Mouse (Mus musculus): Measurements from ENCODE around the gene Mthfd1l.

Gene Mthfd1l

DNA sequence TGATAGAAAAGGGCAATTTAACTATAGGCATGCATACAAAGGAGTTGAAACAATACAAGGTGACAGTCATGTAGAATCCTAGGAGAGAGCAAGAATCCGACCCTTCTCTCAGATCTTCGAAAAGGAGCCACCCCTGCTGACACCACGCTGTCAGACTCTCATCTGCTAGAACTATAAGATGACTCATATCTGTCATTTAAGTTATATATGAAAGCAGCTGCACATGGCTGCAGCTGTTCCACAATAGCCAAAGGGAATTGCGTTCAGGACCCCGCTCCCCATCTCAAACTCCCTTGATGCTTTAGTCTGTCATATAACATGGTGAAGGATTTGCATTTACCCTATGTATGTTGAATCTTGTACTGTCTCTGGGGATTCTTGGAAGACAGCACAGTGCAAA, 201.3 kb downstream of the Mthfd1l start:
- no peaks in the 10 kb centered on the region for H3K9me3 ChIP-seq (ENCODE audit: low read length)
- TF ChIP-seq NANOG (IDR thresholded peaks at IDR 0.05; ENCODE audit: borderline replicate concordance, low read length) (no peak), CTCF (conservative IDR thresholded peaks at IDR 0.05; ENCODE audit: low read length) (no peak), POU5F1 (IDR thresholded peaks at IDR 0.05; ENCODE audit: borderline replicate concordance, low read length) (no peak)
- H3K4me3 ChIP-seq (replicated peaks; ENCODE audit: low read length), result no peak overlapping the region
- H3K36me3 ChIP-seq (ENCODE audit: insufficient read depth, low read length), result no peaks in the 10 kb centered on the region
- no peaks in the 10 kb centered on the region; the same call in 1 of the 2 replicates for H3K4me1 ChIP-seq (replicated peaks; ENCODE audit: low read depth, low read length)
- 0 out of 2 replicates have a peak, but pooled peaks cover 4% of the 10 kb centered on the region for H3K27me3 ChIP-seq (ENCODE audit: insufficient read depth, low read length)

DNA sequence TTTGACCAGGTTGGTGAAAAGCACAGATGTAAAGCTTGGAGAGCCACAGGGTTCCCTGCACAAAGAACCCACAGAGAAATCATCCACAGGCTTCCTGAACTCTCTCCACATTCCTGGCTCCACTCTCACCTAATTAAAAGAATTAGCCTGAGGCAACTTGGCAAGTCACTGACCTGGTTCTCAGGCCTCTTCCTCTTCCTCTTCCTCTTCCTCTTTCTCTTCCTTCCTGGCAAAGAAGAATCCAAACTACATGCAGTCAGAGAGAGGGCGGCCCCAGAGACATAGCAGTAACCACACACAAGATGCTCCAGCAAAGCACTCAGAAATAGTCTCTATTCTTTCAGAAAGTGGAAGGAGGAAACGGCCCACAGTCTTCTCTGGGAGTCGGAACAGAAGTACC, 201.8 kb downstream of the Mthfd1l start:
- TF ChIP-seq POU5F1 (IDR thresholded peaks at IDR 0.05; ENCODE audit: borderline replicate concordance, low read length), result no peak
- TF ChIP-seq NANOG (IDR thresholded peaks at IDR 0.05; ENCODE audit: borderline replicate concordance, low read length), result no peak
- TF ChIP-seq CTCF (conservative IDR thresholded peaks at IDR 0.05; ENCODE audit: low read length), result no peak
- H3K27me3 ChIP-seq (ENCODE audit: insufficient read depth, low read length), result 0 out of 2 replicates have a peak, but pooled peaks cover 4% of the 10 kb centered on the region
- H3K4me1 ChIP-seq (replicated peaks; ENCODE audit: low read depth, low read length), result no peaks in the 10 kb centered on the region; the same call in 1 of the 2 replicates
- no peaks in the 10 kb centered on the region for H3K9me3 ChIP-seq (ENCODE audit: low read length)
- no peaks in the 10 kb centered on the region for H3K36me3 ChIP-seq (ENCODE audit: insufficient read depth, low read length)
- H3K4me3 ChIP-seq (replicated peaks; ENCODE audit: low read length), result no peak overlapping the region

DNA sequence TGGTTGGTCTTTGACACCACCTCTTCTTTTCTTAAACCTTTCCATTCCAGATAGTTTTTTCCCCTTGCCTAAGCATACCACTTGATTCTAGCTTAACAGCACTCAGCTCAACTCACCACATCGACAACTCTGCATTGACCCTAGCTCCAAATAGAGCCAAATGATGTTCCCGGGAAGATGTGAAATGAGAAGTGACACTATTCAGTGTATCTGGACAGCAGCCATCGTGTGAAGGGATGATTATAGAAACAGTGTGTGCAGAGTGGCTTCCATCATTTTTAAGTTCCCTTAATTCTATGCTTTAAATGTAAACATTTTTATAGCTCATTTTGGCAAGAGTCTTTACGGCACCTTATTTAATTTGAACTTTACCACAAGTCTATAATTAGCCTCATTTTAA, 204.4 kb downstream of the Mthfd1l start:
- H3K4me3 ChIP-seq (replicated peaks; ENCODE audit: low read length), result no peak overlapping the region
- H3K9me3 ChIP-seq (ENCODE audit: low read length), result no peaks in the 10 kb centered on the region
- TF ChIP-seq CTCF (conservative IDR thresholded peaks at IDR 0.05; ENCODE audit: low read length) (no peak), NANOG (IDR thresholded peaks at IDR 0.05; ENCODE audit: borderline replicate concordance, low read length) (no peak), POU5F1 (IDR thresholded peaks at IDR 0.05; ENCODE audit: borderline replicate concordance, low read length) (no peak)
- H3K27me3 ChIP-seq (ENCODE audit: insufficient read depth, low read length), result 0 out of 2 replicates have a peak, but pooled peaks cover 3% of the 10 kb centered on the region
- H3K36me3 ChIP-seq (ENCODE audit: insufficient read depth, low read length), result no peaks in the 10 kb centered on the region
- H3K4me1 ChIP-seq (replicated peaks; ENCODE audit: low read depth, low read length), result peaks cover 6% of the 10 kb centered on the region; the same call in 1 of the 2 replicates

DNA sequence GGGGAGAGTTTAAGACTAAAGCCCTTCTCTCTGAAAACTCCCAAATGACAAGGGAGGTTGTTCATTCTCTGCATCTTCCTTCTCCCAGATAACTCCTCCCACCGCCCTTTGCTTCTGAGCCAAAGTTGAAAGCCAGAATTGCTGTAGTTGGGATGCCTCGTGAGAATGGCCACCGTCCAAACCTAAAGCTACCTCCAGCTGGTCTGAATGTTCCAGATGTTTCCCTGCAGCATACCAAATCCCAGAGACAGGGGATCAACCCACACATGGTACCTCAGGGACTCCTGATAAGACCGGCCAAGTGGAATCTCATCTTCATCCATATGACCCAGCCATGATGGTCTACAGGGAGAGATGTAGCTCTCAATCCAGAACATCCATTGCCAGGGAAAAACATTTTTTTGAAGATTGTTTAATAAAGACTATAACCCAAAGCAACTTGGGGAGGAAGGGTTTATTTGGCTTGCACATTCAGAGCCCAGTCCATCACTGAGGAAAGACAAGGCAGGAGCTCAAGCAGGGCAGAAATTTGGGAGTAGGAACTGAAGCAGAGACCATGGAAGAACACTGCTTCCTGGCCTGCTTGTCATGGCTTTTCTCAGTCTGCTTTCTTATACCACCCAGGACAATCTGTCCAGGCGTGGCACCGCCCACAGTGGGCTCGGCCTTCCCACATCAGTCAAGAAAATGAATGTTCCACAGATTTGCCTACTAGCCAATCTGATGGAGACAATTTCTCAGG, 206.3 kb downstream of the Mthfd1l start:
- Histone ChIP-seq H3K4me1 (replicated peaks; ENCODE audit: low read depth, low read length) (peaks cover 6% of the 10 kb centered on the region; the same call in 1 of the 2 replicates), H3K36me3 (ENCODE audit: insufficient read depth, low read length) (no peaks in the 10 kb centered on the region), H3K4me3 (replicated peaks; ENCODE audit: low read length) (no peak overlapping the region), H3K27me3 (ENCODE audit: insufficient read depth, low read length) (no peaks in the 10 kb centered on the region), H3K9me3 (ENCODE audit: low read length) (no peaks in the 10 kb centered on the region)
- TF ChIP-seq POU5F1 (IDR thresholded peaks at IDR 0.05; ENCODE audit: borderline replicate concordance, low read length), result no peak
- no peak for TF ChIP-seq NANOG (IDR thresholded peaks at IDR 0.05; ENCODE audit: borderline replicate concordance, low read length)
- no peak for TF ChIP-seq CTCF (conservative IDR thresholded peaks at IDR 0.05; ENCODE audit: low read length)

DNA sequence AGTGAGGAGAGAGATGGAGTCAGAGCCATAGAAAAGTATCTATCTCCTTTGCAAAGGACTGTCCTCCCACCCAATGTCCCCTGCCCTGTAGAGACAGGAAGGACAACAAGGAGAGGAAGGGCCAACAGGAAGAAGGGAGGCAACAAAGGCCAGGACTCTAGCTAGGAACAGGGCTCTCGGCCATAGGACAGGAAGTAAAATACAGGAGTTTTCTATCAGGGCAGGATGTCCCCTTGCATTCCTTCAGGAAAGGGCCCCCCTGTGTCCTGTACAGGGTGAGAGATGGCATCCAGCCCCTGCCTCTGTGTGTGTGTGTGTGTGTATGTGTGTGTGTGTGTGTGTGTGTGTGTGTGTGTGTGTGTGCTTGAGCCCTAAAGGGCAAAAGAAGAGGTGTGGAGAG, 209.0 kb downstream of the Mthfd1l start:
- H3K9me3 ChIP-seq (ENCODE audit: low read length), result peaks cover 3% of the 10 kb centered on the region; the same call in 1 of the 2 replicates
- TF ChIP-seq NANOG (IDR thresholded peaks at IDR 0.05; ENCODE audit: borderline replicate concordance, low read length) (no peak), CTCF (conservative IDR thresholded peaks at IDR 0.05; ENCODE audit: low read length) (no peak), POU5F1 (IDR thresholded peaks at IDR 0.05; ENCODE audit: borderline replicate concordance, low read length) (no peak)

DNA sequence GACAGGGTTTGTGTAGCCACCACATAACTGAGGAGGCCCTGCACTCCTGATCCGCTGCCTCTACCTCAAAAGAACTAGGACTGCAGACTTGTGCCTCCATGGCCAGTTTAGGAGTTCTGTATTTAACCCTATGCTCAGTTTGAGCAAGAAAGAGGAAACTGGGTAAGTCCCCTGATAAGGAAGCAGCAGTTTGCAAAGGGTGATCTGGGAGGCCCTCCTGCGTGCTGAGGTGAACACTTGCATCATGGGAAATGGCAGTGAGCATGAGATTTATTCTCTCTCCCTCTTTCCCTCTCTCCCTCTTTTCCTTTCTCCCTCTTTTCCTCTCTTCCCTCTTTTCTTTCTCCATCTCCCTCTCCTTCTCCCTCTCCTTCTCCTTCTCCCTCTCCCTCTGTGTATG, 209.5 kb downstream of the Mthfd1l start:
- H3K4me1 ChIP-seq (replicated peaks; ENCODE audit: low read depth, low read length), result peaks cover 6% of the 10 kb centered on the region; the same call in 1 of the 2 replicates
- no peak overlapping the region for H3K4me3 ChIP-seq (replicated peaks; ENCODE audit: low read length)
- H3K9me3 ChIP-seq (ENCODE audit: low read length), result peaks cover 3% of the 10 kb centered on the region; the same call in 1 of the 2 replicates
- TF ChIP-seq NANOG (IDR thresholded peaks at IDR 0.05; ENCODE audit: borderline replicate concordance, low read length), result no peak
- TF ChIP-seq POU5F1 (IDR thresholded peaks at IDR 0.05; ENCODE audit: borderline replicate concordance, low read length), result no peak
- no peak for TF ChIP-seq CTCF (conservative IDR thresholded peaks at IDR 0.05; ENCODE audit: low read length)
- no peaks in the 10 kb centered on the region for H3K36me3 ChIP-seq (ENCODE audit: insufficient read depth, low read length)
- no peaks in the 10 kb centered on the region for H3K27me3 ChIP-seq (ENCODE audit: insufficient read depth, low read length)

More for the DNA sequence above, 209.0 kb downstream of the Mthfd1l start:
- Histone ChIP-seq H3K4me3 (replicated peaks; ENCODE audit: low read length) (no peak overlapping the region), H3K27me3 (ENCODE audit: insufficient read depth, low read length) (no peaks in the 10 kb centered on the region), H3K36me3 (ENCODE audit: insufficient read depth, low read length) (no peaks in the 10 kb centered on the region), H3K4me1 (replicated peaks; ENCODE audit: low read depth, low read length) (peaks cover 6% of the 10 kb centered on the region; the same call in 1 of the 2 replicates)

DNA sequence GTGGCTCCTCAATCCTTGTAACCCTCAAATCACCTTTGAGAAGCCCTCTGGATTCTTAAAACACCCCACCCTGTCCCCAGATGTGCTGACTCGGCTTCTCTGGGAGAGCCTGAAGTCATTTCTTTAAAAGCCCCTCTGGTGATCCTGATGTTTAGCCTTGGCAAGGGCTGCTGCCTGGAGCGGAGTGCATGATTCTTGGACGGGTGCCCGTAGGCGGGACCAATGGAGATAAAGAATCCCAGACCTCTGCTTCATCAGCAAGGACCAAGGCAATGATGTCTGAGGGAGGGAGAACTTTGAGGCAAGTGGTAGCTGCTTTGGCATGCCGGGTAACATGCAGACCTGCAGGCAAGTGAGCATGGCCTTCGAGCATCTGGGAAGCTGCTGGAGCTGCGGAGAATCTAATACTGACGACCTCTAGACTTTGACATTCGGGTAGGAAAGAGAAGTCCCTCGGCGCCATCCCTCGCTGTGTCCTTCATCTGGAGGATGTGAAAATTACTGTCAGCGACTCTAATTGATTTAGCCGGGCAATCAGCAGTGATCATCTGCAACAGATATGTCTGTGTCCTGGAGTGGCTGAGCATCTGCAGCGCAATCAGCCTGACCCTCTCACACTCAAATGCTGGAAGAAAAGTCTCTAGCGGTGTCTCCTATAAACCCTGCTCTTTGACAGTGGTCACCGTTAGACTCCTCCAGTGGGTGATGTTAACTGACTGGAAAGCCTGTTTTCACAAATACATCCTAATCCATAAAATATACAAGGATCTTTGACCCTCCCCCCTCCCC, 215.9 kb downstream of the Mthfd1l start:
- Histone ChIP-seq H3K9me3 (ENCODE audit: low read length) (peaks cover 8% of the 10 kb centered on the region), H3K36me3 (ENCODE audit: insufficient read depth, low read length) (no peaks in the 10 kb centered on the region), H3K4me1 (replicated peaks; ENCODE audit: low read depth, low read length) (peaks cover 21% of the 10 kb centered on the region), H3K27me3 (ENCODE audit: insufficient read depth, low read length) (no peaks in the 10 kb centered on the region), H3K4me3 (replicated peaks; ENCODE audit: low read length) (no peak overlapping the region)
- TF ChIP-seq POU5F1 (IDR thresholded peaks at IDR 0.05; ENCODE audit: borderline replicate concordance, low read length) (no peak), NANOG (IDR thresholded peaks at IDR 0.05; ENCODE audit: borderline replicate concordance, low read length) (no peak), CTCF (conservative IDR thresholded peaks at IDR 0.05; ENCODE audit: low read length) (no peak)

DNA sequence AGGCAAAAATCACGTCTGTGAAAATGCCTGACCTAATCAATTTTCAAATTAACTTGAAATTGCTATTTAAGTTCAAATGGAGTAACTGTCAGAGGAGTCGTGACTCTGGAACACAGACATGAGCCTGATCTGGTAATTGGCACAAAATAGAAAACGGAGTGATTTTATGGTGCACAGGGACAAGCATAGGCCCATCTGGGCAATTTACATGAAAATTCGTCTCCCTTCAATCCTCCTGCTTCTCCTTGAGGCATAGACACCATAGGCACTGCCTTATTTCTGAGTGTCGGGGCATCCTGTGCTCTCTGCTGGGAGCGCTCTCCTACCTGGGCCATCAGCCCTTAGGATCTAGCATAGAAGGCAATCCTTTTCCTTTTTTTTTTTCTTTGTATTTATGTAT, 216.5 kb downstream of the Mthfd1l start:
- no peaks in the 10 kb centered on the region for H3K36me3 ChIP-seq (ENCODE audit: insufficient read depth, low read length)
- H3K27me3 ChIP-seq (ENCODE audit: insufficient read depth, low read length), result no peaks in the 10 kb centered on the region
- TF ChIP-seq NANOG (IDR thresholded peaks at IDR 0.05; ENCODE audit: borderline replicate concordance, low read length), result no peak
- TF ChIP-seq POU5F1 (IDR thresholded peaks at IDR 0.05; ENCODE audit: borderline replicate concordance, low read length), result no peak
- no peak for TF ChIP-seq CTCF (conservative IDR thresholded peaks at IDR 0.05; ENCODE audit: low read length)
- H3K9me3 ChIP-seq (ENCODE audit: low read length), result peaks cover 8% of the 10 kb centered on the region
- H3K4me1 ChIP-seq (replicated peaks; ENCODE audit: low read depth, low read length), result peaks cover 21% of the 10 kb centered on the region
- H3K4me3 ChIP-seq (replicated peaks; ENCODE audit: low read length), result no peak overlapping the region
